Mouse (Mus musculus) liver, embryonic 14.5 days (tissue): ENCODE measurements around the gene Rara.

Source experiments
- CTCF ChIP-seq: IDR thresholded peaks from 2 replicates; pipeline ENCODE4 v1.5.1; 2016; ENCODE audit warnings: antibody characterized with exemption, low read depth, control low read depth
- EP300 ChIP-seq: IDR thresholded peaks from 2 replicates; pipeline ENCODE4 v1.6.1; 2016; ENCODE audit warnings: antibody characterized with exemption, low read depth

- no peak for TF ChIP-seq EP300
- no peak for TF ChIP-seq CTCF
Measured at GRCm38 (mm10) chr11:98968079-98968478, 40.5 kb downstream of the Rara start.
